Mouse (Mus musculus) naive thymus-derived CD4-positive, alpha-beta T cell, adult 2 months (primary cell): ENCODE measurements at regions not wholly inside any gene's neighbourhood (a gene's known extent, or its start where the extent isn't known, plus 50 kb on each side); places are given as distances from the start of the nearest gene placed in this dataset.
"Not testable (repeated sequence)": the region's sequence is repeated elsewhere in the genome, so short reads cannot be mapped to it uniquely, and the experiment has no call there.

Source experiments
- DNase-seq: peaks from one replicate; pipeline ENCODE4 v3.0.0-alpha.2; 2011; ENCODE audit warnings: low read depth

DNA sequence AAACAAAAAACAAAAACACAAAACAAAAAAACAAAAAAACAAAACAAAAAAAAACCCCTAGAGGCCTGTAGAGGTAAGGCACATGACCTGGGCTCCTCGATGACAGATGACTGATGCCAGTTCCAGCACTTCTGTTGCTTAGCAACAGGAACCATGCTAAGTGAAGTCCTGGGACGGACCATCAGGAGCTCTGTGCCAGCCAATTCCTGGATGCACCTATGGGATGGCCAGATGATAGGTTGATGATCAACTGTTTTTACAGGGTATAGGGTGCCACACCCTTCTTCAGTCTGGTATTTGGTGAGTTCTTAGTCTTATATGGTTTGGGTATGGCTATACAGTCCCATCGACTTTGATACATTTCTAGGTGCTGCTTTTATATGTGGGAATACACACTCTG is 209.9 kb downstream of the Med10 start:
- no peak for DNase-seq

DNA sequence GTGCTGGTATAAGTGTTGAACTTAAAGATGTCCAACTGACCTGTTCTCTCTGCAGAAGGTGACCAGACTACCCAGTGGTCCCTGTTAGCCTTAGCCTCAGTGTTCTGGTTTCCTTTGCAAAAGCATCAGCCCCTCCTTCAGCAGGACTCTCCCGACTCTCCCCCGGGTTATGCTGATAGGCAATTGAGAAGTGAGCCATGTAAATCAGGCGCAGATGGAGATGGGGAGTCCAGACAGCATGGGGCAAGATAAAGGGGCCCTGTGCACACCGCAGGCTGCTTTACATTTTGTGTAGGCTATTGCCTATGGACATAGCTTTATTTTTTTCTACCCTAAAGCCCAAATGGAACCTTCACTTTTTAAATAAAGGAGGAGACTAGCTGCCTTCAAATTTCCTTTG is 213.0 kb downstream of the Med10 start:
- no peak for DNase-seq

DNA sequence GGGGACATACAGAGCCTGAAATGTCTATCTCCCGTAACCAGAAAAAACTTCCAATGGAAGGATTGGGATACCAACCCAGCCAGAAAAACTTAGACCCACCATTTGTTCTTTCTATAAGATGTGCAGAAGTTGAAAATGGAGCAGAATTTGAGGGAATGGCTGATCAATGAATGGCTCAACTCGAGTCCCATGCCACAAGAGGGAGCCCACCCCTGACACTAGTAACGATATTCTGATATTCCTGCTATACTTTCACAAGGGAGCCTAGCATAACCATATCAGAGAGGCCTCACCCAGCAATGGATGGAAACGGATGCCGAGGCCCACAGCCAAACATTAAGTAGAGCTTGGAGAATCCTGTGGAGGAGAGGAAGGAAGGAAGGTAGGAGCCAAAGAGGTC is 215.3 kb downstream of the Med10 start:
- no peak for DNase-seq

DNA sequence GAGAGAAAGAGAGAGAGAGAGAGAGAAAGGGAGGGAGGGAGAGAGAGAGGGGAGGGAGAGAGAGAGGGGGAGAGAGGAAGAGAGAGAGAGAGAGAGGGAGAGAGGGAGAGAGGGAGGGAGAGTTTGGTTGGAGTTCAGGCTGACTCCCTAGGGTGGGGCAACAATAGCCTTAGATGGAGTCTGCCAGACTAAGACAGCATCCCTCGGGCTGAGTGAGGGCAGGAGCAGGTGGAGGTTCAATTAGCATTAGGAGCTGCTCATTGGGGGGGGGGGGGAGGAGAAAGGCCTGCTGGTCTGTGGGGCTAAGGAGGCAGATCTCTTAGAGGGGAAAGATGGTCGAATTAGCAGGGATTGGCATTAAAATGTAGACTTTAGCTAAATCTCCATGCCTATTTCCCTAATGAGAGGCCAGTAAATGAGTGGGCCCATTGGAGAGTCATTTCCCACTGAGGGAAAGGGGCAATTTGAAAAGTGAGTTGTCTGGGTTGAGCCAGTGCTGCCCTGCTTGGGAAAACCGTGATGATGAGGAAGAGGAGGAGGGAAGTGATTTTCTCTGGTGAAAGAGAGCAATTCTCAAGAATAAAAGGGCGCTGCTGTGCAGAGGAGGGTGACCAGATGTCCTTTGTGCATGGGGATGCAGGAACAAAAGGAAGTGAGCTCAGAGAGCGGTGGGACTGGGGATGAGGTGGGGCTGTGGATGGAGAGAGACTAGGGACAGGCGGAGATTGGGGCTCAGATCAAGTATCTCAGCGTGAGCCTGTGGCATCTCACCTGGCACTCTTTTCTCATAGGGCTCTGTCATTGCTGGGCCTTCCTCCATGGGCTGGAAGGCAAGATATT is 218.0 kb downstream of the Med10 start:
- DNase-seq: no peak

DNA sequence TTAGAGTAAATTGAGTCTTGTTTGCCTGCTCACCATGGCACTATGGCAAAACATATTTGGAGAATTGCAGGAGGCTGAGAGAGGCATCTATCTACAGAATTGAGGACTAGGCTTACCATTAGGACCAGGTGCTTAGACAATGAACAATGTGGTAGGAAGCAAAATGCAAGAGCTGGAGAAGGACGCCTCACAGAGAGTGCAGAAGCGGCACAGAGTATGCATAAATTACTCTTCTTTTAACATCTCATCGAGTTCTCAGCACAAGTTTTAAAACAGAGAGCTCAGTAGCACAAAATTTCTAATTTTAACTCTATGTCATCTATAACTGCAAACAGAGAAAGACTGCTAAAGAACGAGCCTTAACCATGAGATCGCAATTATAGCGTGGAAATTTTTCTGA is 231.1 kb downstream of the Med10 start:
- DNase-seq: no peak

DNA sequence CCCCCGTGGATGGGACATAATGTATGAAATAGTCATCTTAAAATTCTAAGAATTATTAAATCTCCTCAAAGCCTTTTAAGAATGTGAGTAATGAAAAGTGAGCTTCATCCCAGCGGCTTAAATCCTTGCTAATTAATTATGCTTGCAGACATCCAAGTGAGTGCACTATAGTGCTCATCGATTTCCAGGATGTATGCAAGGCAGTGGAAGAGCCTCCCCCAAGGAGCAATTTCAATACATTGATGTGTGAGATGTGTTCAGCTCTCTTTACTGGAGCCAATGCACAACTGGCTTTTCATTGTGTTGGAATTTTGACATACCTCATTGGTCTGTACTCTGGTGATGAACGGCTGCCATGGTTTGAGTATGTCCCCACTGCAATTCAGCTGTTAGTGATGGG is 231.6 kb downstream of the Med10 start:
- no peak for DNase-seq

DNA sequence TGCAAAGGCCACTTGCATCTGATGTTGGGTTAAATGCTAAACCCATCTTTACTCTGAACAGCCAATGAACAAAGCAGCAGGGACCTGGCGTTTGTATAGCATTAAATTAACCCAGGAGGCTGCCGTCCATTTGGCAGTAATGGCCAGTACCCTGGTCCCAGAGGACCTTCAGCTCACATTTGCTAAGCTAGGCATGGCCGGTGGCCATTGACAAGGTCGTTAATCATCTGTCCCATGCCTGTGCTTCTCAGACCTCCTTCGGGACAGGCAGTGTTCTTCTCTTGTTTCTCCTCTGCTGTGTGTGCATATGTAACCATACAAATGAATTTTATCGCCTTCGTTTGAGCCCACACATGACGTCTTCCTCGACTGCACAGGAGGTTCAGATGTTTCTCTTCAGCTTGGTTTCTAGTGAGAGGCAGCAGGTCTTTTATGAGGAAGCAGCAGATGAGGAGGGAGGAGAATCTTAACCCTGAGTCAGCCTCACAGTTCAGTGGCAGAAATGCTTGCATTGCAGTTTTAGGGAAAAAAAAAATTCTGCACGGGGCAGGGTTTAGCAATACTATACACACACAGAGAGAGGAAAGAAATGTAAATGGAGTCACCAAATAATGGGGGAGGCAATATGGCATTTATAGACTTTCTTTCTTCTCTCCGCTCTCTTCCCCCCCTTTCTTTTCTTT is 235.9 kb downstream of the Med10 start:
- DNase-seq: no peak

DNA sequence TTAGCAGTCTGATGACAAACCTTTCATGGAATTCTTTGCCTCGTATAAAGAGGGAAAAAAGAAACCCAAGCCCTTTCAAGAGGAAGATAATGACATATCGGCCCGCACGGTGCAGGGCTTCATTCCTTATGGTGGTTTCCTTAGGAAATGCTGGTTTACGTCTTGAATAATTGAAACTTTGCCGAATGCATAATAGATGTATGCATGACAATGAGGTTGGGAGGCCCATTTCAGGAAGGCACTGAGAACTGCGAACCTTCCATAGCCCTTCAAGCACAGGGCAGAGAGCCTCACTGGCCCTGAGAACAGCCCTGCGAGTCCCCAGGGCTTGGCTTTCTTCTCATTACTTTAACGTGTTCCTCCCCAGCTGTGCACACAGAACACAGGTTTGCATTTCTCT is 255.7 kb downstream of the Med10 start:
- no peak for DNase-seq

DNA sequence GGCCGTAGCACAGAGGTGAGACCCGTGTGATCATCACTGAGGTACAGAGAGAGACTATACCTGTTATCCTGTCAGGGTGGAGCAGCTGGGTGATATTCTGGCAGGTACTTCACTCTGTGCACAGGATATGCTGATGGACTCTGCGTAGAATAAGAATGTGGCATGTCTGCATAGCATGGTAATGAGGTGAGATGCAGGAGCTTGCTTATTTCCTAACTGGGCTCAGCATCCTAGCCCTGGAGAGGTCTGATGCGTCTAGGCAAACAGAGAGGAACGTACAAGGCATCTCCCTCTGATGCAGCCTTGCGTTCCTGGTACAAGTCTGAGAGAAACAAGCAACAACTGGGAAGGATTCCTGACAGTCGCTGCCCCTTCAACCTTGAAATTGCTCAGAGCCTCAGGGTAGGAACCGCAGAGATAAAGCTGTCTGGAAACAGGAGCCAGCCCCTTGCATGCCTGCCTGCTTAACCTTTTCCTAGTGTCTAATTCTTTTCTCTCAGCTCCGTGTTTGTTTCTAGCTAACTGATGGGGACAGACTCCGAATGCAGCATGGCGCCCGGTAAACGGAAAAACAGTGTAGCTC is 259.3 kb downstream of the Med10 start:
- DNase-seq: no peak

DNA sequence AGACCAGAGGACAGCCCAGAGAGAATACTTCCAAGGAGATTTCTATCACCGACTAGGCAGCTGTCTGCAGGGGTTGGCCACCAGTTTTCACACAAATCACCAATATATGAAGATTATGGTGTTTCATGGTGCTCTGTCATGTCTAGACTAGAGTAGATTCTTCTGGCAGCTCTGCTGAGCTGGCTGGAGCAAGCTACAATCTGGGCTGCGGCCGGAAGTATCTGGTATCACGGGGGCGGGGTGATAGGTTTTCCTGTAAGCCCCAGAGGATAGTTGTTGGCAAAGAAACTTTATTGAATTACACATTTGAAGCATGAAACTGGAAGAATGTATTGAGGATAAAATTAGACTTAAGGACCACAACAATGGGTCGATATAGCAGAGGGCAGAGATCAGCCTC is 271.5 kb downstream of the Med10 start:
- no peak for DNase-seq

DNA sequence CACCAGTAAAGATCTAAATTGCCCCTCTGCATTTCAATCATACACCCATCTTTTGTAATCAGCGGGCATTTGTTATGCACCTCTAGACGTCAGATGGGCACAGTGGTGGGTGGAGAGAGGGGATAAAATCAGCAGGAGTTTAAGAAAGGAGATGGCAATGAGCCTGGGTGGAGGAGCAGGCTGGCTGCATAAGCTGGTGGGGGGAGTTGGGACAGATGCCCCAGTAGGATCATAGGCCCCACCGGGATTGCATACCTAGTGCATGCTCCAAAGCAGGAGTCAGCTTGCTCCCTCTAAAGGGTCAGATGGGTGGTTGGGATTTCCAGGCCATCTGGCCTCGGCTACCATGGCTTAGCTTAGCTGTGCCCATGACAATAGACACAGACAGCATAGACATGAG is 273.2 kb downstream of the Med10 start:
- DNase-seq: no peak

DNA sequence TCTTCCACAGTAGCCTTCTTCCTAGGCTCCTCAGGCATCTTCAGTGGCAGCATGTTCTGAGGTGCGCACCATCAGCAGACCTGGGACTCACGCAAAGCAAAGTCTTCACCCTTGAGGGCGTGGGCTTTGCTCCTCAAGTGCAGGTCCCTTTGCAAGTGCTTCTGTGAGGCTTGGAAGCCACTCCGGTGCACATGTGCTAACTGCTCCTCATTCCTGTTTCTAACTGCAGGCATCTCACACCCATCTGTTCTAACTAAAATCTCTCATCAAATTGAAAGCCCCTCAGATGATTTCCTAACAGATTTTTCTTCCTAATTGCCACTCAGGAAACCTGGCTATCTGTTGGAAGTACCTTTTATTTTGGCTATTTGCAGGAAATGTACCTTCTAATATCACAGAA is 278.9 kb downstream of the Med10 start:
- no peak for DNase-seq

DNA sequence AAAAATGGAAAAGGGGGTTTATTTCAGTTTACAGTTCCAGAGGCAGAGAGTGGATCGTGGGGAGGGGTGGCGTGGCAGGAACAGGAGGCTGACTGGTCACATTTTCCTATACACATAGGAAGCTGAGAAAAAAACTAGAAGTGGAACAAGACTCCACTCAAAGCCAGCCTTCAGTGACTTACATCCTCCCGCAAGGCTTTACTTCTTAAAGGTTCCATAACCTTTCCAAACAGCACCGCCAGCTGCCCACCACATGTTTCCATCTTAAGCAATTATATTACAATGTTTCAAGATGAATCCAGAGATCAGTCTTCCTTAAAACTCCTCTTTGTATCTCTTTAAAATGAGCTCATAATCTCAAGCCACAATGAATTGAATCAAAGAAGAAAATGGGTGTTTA is 290.7 kb downstream of the Med10 start:
- no peak for DNase-seq

DNA sequence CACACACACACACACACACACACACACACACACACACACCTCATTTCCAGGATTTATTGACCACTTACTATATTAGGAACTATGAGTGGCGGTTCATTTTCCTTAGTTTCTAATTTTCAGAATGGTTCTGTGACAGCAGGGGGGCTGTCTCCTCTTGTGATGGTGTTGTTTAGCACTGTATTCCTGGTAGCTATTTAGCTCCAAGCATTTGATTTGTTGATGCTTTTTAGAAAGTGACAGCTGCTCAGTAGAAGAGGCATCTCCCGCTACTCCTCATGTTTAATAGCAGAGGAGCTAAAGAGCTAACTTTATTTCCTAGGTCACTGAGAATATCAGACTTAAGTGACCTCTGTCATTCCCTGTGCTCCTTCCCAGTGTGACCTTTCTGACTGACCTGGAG is 291.8 kb downstream of the Med10 start:
- no peak for DNase-seq

DNA sequence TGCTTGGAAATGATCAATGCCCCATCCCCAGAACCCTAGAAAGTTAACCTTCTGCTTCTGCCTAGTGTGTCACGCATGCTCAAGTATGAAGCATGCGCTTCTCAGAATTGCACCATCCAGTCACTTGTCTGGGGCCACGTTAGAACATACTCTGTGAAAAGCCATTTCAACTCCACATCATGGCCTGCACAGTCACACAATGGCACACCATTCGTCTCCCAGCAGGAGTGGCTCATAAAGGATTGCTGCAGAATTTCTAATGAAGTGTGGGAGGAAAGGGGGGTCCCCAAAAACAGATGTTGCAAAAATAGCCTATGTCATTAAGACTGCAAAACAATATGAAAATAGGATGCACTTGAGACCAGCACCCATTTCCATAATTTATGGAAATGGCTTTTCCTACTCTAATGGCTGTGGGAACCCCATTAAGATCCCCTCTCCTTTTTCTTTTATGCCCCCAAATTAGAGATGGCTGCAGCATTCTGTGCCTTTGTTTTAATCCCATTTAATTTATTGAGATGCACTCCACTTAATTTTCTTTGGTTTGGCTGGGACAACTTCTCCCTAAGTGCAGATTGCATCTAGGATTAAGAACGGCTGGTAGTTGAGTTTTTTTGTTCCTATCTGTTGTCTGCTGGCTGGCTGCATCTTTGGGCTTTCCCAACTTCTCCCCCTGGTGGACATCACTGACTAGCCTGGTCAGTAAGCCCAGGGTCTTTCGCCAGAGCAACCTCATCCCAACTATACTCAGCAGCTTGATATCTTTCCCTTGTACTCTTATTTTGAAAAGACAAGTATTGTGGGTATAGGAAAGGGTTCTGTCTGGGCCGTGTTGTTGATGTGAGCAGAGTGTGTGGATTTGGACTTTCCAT is 294.5 kb downstream of the Med10 start:
- DNase-seq: no peak

DNA sequence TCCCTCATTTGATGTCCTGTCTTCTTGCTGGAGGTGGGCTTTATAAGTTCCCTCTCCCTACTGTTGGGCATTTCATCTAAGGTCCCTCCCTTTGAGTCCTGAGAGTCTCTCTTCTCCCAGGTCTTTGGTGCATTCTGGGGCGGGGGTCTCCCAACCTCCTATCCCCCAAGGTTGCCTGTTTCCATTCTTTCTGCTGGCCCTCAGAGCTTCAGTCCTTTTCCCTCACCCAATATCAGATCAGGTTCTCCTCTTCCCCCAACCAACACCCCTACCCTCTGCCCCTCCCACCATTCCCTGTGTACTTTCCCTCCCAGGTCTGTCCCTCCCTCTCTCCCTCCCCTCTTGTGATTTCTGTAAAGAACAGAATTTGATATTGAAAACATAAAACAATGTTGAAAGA is 297.9 kb downstream of the Med10 start:
- DNase-seq: not testable (repeated sequence)

DNA sequence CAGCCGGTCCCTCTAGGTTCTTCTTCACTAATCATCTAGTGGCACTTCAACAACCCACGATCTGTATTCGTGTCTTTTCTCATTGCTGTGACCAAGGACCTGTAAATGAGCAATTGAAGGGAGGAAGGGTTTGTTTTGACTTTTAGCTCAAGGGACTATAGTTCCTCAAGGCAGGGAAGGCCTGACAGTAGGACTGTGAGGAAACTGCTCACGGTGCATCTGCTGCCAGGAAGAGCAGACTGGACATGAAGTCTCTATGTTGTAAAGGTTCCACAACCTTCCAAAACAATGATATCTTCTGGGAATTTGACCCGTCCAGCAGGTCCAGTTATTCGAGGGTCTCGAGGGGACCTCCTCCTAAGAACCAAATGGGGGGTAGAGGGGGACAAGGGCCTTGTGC is 300.8 kb downstream of the Med10 start:
- no peak for DNase-seq

DNA sequence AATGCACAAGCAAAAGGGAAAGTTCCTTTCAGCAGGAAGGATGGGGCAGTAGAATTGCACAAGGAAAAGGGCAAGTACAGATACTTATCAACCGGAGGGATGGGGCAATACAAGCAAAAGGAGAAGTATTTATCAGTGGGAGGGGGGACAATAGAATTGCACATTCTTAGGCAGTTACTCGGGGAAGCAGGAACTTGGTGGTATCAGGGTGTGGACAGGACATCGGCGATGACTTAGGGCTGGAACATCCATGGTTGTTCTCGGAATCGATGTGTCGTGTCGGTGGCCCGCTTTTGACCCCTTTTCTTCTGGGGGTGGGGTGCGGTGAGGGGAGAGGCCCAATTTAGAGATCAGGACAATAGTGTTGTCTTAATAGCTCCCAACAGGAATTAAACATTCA is 301.3 kb downstream of the Med10 start:
- DNase-seq: not testable (repeated sequence)

DNA sequence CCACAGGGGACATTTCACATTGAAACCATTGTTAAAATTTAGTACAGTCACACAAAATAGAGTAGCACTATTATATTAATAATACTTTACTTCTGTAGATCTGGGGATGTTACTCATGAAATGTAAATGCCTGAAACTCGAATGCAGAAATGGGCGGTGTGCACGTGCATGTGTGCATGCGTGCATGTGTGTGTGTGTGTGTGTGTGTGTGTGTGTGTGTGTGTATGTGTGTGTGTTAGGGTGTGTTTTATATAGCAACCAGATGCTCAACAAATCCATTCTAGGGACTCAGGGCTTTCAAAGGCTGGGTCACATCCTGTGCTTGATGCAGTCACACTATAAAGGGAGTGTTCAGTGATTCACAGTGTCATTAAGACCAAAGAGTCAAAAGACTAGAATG is 301.7 kb downstream of the Med10 start:
- no peak for DNase-seq

DNA sequence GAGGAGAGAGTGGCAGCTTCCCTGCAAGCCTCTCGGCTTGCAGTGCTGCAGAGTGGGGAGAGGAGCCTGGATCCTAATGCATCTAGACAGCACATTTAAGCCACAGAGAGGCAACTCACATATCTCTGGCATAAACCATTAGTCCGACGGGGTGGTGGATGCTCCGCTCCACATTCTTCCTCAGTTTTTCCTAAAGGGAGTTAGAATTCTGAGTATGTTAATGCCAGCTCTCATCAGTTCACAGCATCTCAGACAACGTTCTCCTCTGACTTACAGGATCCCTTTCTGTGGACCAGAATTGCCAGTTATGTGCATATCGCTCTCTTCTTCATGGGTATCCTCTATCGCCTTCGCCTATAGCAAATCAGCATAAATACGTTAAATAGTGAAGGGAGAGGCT is 313.4 kb downstream of the Med10 start:
- DNase-seq: no peak

DNA sequence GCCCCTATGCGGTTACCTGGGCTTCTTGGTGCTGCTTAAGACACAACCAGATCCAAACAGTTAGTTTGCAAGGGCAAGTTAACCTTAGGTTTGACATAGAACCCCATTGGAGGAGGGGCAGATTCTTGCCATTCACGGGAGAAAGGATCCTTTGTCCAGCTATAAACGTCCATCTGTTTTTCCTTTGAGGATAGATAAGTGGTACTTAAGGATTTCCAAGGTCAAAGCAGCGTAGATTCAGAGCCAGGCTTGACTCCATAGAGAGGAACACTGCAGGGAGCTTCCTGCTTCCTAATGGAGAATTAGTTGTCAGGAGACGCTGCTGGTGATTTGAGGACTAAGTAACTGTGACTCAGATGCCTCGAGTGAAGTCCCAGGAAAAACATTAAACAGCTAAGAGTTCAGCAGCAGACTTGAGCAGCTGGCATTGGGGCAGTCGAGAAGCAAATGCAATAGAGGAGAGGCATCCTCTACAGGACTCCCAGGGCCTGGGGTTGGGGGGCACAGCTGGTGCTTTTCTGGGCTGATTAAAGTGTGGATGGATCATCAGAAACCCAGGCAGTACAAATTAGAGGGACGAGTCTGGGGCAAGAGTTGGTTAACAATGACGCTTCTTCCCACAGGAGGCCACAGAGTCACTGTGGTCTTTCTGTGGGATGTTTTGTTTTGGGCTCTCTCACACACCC is 322.8 kb downstream of the Med10 start:
- no peak for DNase-seq

DNA sequence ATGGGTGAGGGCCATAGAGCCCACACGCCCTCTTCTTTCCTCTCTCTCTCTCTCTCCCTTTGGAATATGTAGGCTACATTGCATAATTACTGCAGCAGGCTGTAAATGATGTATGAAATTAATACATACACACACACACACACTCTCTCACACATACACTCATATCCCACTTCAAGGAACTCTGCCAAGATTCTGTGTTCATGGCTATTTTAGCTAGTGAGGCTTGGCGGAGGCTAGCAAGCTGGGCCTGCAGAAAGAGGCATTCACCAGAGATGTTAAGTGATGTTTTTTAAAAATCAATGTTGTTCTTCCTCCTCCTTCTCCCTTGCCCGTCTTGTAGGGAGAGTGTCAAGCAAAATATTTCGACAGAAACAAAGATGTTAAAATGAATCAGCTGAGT is 325.1 kb downstream of the Med10 start:
- DNase-seq: no peak
